Mouse (Mus musculus) thymus, adult 2 months (tissue): ENCODE data around the gene Tapt1. TPM values are rescaled to one million over a fixed set of nuclear protein-coding genes. Genes with fewer than 3 reads are reported as not detected.

Source experiments
- polyA plus RNA-seq: library from polyadenylated mRNA; depleted of rRNA; stranded (reverse); fragments of >200 nt; gene quantifications from 2 replicates; pipeline ENCODE4 v1.2.3, GENCODE M21; 2012; rRNA removed

Tapt1 gene
- polyA plus RNA-seq, 1 experiment, result 242 TPM

Other genes starting within 250 kb of the Tapt1 start
- gene Fgfbp1, start 244.8 kb downstream of the Tapt1 start, polyA plus RNA-seq, result 0.69 and 0.78 TPM in 2 replicates
- 0.66 and 1.0 TPM in 2 replicates for gene Prom1, start 124.6 kb downstream of the Tapt1 start, polyA plus RNA-seq